Mouse (Mus musculus) ES-Bruce4 (cell line): ENCODE data around the gene Tctex1d1.

Experiments
- CTCF ChIP-seq: IDR thresholded peaks from one replicate; pipeline ENCODE4 v1.8.1; 2011; ENCODE audit warnings: low read depth, low read length
- EP300 ChIP-seq: IDR thresholded peaks from 2 replicates; pipeline ENCODE4 v1.6.1; 2011; ENCODE audit warnings: low read depth, low read length; ENCODE audit not compliant: insufficient read depth
- POLR2A ChIP-seq: IDR thresholded peaks from one replicate; pipeline ENCODE4 v1.8.1; 2011; ENCODE audit warnings: low read length; ENCODE audit not compliant: insufficient read depth

DNA sequence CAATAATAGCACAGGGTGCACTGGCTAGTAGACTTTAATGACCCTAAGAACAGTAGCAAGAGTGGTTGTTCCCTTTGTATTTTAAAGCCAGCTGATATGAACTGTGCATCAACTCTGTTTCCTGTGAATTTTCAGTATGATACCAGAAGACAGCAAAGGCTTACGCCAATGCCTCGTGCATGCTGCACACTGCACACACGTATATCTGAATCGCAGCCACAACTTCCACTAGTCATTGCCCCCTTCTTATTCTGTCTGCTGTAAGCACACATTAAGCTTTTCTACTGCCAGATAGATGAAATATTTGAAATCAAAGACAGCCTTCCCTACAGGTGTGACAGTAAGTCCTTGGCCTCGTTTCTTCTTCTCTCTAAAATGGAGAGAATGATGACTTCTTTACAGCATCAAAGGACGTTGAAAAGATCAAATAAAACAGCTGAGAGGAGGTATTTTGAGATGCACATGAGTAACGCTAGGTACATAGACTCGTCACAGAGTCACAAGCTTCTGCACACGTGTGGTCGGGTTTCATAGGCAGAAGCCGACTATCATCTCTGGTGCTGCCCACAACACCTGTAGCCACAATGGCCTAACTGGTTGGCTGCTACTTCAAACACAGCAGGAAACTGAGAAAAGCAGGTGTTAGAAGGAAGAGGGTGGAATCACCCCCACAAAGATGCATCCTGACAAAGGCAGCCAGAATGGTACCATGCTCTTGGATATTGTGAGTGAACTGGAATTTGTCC is 12.4 kb downstream of the Tctex1d1 start:
- TF ChIP-seq CTCF (no peak), POLR2A (no peak), EP300 (no peak)
